ENCODE assay signal across 8 mouse cellular contexts in genomic region chr16:44552036-44552435, GRCm38 (mm10). TPM values are rescaled to one million over a fixed set of nuclear protein-coding genes. Genes with fewer than 3 reads are reported as not detected.
DNase-seq lines count a peak whose midpoint lies in the region; ATAC-seq and TF ChIP-seq lines count a peak whose summit lies in the region.

No protein-coding gene starts in this region.

- 0 out of 2 replicates have a peak overlapping the region, but pooled peaks have one; percentile 20 for H3K27ac ChIP-seq in lung, embryonic 14.5 days (ENCODE audit: low read depth)
- no peak overlapping the region for H3K27ac ChIP-seq in hindbrain, embryonic 11.5 days (ENCODE audit: low read depth, low read length)
- peak overlapping the region; percentile 35 for H3K27ac ChIP-seq in midbrain, embryonic 16.5 days (ENCODE audit: low read length)

- peaks cover 29% of the 10 kb centered on the region for H3K4me1 ChIP-seq in lung, embryonic 14.5 days (ENCODE audit: insufficient read depth)
- peaks cover 15% of the 10 kb centered on the region for H3K4me1 ChIP-seq in hindbrain, embryonic 11.5 days (replicated peaks; ENCODE audit: control insufficient read depth, insufficient read depth, low read length)
- peaks cover 38% of the 10 kb centered on the region for H3K4me1 ChIP-seq in midbrain, embryonic 16.5 days (ENCODE audit: control insufficient read depth, insufficient read depth, low read length)

- no peaks in the 10 kb centered on the region for H3K27me3 ChIP-seq in lung, embryonic 14.5 days (ENCODE audit: insufficient read depth, low read length)
- no peaks in the 10 kb centered on the region for H3K27me3 ChIP-seq in hindbrain, embryonic 11.5 days (ENCODE audit: control insufficient read depth, insufficient read depth, low read length)
- H3K27me3 ChIP-seq in midbrain, embryonic 16.5 days (ENCODE audit: control insufficient read depth, insufficient read depth, low read depth, low read length) = no peaks in the 10 kb centered on the region

- no peak overlapping the region for H3K4me3 ChIP-seq in lung, embryonic 14.5 days (ENCODE audit: low read depth, low read length)
- no peak overlapping the region for H3K4me3 ChIP-seq in hindbrain, embryonic 11.5 days (ENCODE audit: low read depth, low read length)
- H3K4me3 ChIP-seq in midbrain, embryonic 16.5 days (ENCODE audit: low read depth, low read length) = no peak overlapping the region

- peak; percentile 59 for DNase-seq in lung, embryonic 14.5 days
- no peak for DNase-seq in lung, postnatal 10 days
- DNase-seq in cerebellum, postnatal 14 days = peak; percentile 89 to 90
- DNase-seq in hindbrain, embryonic 11.5 days (ENCODE audit: low spot score) = no peak
- DNase-seq in thymus, postnatal 25 days = no peak
- no peak for DNase-seq in spleen, postnatal 4 days (ENCODE audit: low spot score in 2 of 2)
- DNase-seq in gastrocnemius, postnatal 4 days (ENCODE audit: low spot score in 2 of 2) = no peak

- H3K36me3 ChIP-seq in lung, embryonic 14.5 days (ENCODE audit: insufficient read depth) = peaks cover 5% of the 10 kb centered on the region; the same call in 1 of the 2 replicates
- H3K36me3 ChIP-seq in hindbrain, embryonic 11.5 days (ENCODE audit: control insufficient read depth, insufficient read depth, low read length) = no peaks in the 10 kb centered on the region
- no peaks in the 10 kb centered on the region for H3K36me3 ChIP-seq in midbrain, embryonic 16.5 days (ENCODE audit: control insufficient read depth, insufficient read depth, low read length)

- no peak for TF ChIP-seq CTCF in lung, embryonic 14.5 days (IDR thresholded peaks at IDR 0.05; ENCODE audit: low read depth)

- no peak overlapping the region for H3K9ac ChIP-seq in lung, embryonic 14.5 days
- no peak overlapping the region for H3K9ac ChIP-seq in hindbrain, embryonic 11.5 days (ENCODE audit: low read depth, low read length)
- no peak overlapping the region for H3K9ac ChIP-seq in midbrain, embryonic 16.5 days (ENCODE audit: low read depth, low read length)

- H3K9me3 ChIP-seq in lung, embryonic 14.5 days (ENCODE audit: low read depth, low read length) = no peaks in the 10 kb centered on the region
- H3K9me3 ChIP-seq in hindbrain, embryonic 11.5 days (ENCODE audit: control insufficient read depth, low read length) = no peaks in the 10 kb centered on the region
- H3K9me3 ChIP-seq in midbrain, embryonic 16.5 days (replicated peaks; ENCODE audit: control insufficient read depth, low read length, poor library complexity, severe bottlenecking) = no peaks in the 10 kb centered on the region

- no peak for ATAC-seq in lung, embryonic 14.5 days (ENCODE audit: insufficient read depth)
- ATAC-seq in hindbrain, embryonic 11.5 days (ENCODE audit: low FRiP score) = no peak
- ATAC-seq in midbrain, embryonic 16.5 days = no peak

- peak overlapping the region; percentile 34; the same call in 1 of the 2 replicates for H3K4me2 ChIP-seq in lung, embryonic 14.5 days
- 0 out of 2 replicates have a peak overlapping the region, but pooled peaks have one; percentile 3 for H3K4me2 ChIP-seq in hindbrain, embryonic 11.5 days (replicated peaks; ENCODE audit: low read depth, low read length)
- no peak overlapping the region for H3K4me2 ChIP-seq in midbrain, embryonic 16.5 days (ENCODE audit: low read length)

- 59% methylated on average over 2 of the region's 2 CpGs for WGBS in lung, embryonic 14.5 days
- 66% methylated on average over 2 of the region's 2 CpGs for WGBS in hindbrain, embryonic 11.5 days
- WGBS in midbrain, embryonic 16.5 days = 30% methylated on average over 2 of the region's 2 CpGs

RNA-seq across cellular contexts. Expression of gene Boc, which starts 6.7 kb away (rescaled TPM):
- 36.4 and 38.8 TPM in 2 replicates for polyA plus RNA-seq in lung, embryonic 14.5 days (2014; fragmentation: Nextera tagmentation; extraction: Ambion mirVana)
- polyA plus RNA-seq in hindbrain, embryonic 11.5 days (2014; fragmentation: Nextera tagmentation; extraction: Ambion mirVana) = 34.3 and 41.7 TPM in 2 replicates
- 7.3 and 10.5 TPM in 2 replicates for polyA plus RNA-seq in midbrain, embryonic 16.5 days (2015; fragmentation: Nextera tagmentation; extraction: Ambion mirVana)
- 10 to 100 TPM; 26.2 to 30.3 TPM for total RNA-seq in gastrocnemius, postnatal 4 days (2021)

Comparison
In these comparisons a context has a peak if more than half of its experiments do, and no peak if none do; other contexts are left out.
1. DNase-seq: peak in lung, embryonic 14.5 days (single experiment) and cerebellum, postnatal 14 days (2 of 2); none in lung, postnatal 10 days (single experiment), hindbrain, embryonic 11.5 days (single experiment), thymus, postnatal 25 days (single experiment), spleen, postnatal 4 days (0 of 2) and gastrocnemius, postnatal 4 days (0 of 2).